Mouse (Mus musculus) limb, embryonic 12.5 days (tissue): ENCODE data around the gene Aox2. TPM values are rescaled to one million over a fixed set of nuclear protein-coding genes. Genes with fewer than 3 reads are reported as not detected.

Experiments used
- ATAC-seq: fragments of 200-750 bp; cut with Nextera tagmentation; 2 replicates; pipeline ENCODE4 v1.8.0; 2017; ENCODE audit warnings: low read depth, moderate TSS enrichment; ENCODE audit not compliant: insufficient number of reproducible peaks, insufficient read depth, low FRiP score, low TSS enrichment
- H3K27ac ChIP-seq: fragments of 300-500 bp; sonication (generic); 2 replicates; pipeline ENCODE4 v1.5.1; 2016; ENCODE audit warnings: mild to moderate bottlenecking, moderate library complexity
- H3K27me3 ChIP-seq: fragments of 300-500 bp; sonication (generic); 2 replicates; pipeline ENCODE4 v1.6.1; 2016; ENCODE audit warnings: mild to moderate bottlenecking, moderate library complexity
- H3K36me3 ChIP-seq: fragments of 300-500 bp; sonication (generic); 2 replicates; pipeline ENCODE4 v1.6.1; 2016; ENCODE audit warnings: mild to moderate bottlenecking, moderate library complexity
- H3K4me1 ChIP-seq: fragments of 300-500 bp; sonication (generic); replicated peaks from 2 replicates; pipeline ENCODE4 v1.6.1; 2016
- H3K4me2 ChIP-seq: fragments of 300-500 bp; sonication (generic); 2 replicates; pipeline ENCODE4 v1.6.1; 2016; ENCODE audit warnings: mild to moderate bottlenecking, moderate library complexity
- H3K4me3 ChIP-seq: fragments of 300-500 bp; sonication (generic); replicated peaks from 2 replicates; pipeline ENCODE4 v1.5.1; 2016; ENCODE audit warnings: mild to moderate bottlenecking
- H3K9ac ChIP-seq: fragments of 300-500 bp; sonication (generic); replicated peaks from 2 replicates; pipeline ENCODE4 v1.6.1; 2016; ENCODE audit warnings: mild to moderate bottlenecking, moderate library complexity
- H3K9me3 ChIP-seq: fragments of 300-500 bp; sonication (generic); 2 replicates; pipeline ENCODE4 v1.6.1; 2016; ENCODE audit warnings: mild to moderate bottlenecking, moderate library complexity
- WGBS: fragments of 180-500 bp; shearing (Covaris S2); methylation state at CpG from one replicate; pipeline ENCODE4 v1.1.7; 2016; 5-methylcytosine and 5-hydroxymethylcytosine counted together
- polyA plus RNA-seq: library from polyadenylated mRNA; unstranded; fragments of >200 nt; fragmentation: Nextera tagmentation; extraction: Ambion mirVana; gene quantifications from 2 replicates; pipeline ENCODE4 v1.2.1, GENCODE M21; 2016

Gene Aox2
- polyA plus RNA-seq, 1 experiment from 2014 or later = 0.04 TPM

- Histone ChIP-seq H3K4me1 (peaks cover 17% of the 10 kb centered on the region), H3K9ac (no peak overlapping the region), H3K36me3 (peaks cover 21% of the 10 kb centered on the region), H3K4me2 (no peak overlapping the region), H3K4me3 (no peak overlapping the region; the same call in 1 of the 2 replicates), H3K9me3 (no peaks in the 10 kb centered on the region), H3K27ac (no peak overlapping the region), H3K27me3 (no peaks in the 10 kb centered on the region)
- whole genome bisulfite sequencing = 90% methylated on average over 3 of the region's 3 CpGs
- no peak for ATAC-seq
Observed at GRCm38 (mm10) chr1:58424551-58424950, 146.4 kb downstream of the Aox2 start.

Other genes with a start within 250 kb of the Aox2 start
- gene Aox1, start 248.4 kb upstream of the Aox2 start, polyA plus RNA-seq = 0.10 and 0.17 TPM in 2 replicates
- 0.44 and 0.64 TPM in 2 replicates for gene Aox3, start 165.2 kb upstream of the Aox2 start, polyA plus RNA-seq
- 0.09 and 0.26 TPM in 2 replicates for gene Aox4, start 67.9 kb upstream of the Aox2 start, polyA plus RNA-seq
- gene Bzw1, start 114.6 kb downstream of the Aox2 start, polyA plus RNA-seq = 408 and 418 TPM in 2 replicates
- 202 and 205 TPM in 2 replicates for gene Clk1, start 145.7 kb downstream of the Aox2 start, polyA plus RNA-seq
- 59.6 and 60.2 TPM in 2 replicates for gene Nif3l1, start 166.8 kb downstream of the Aox2 start, polyA plus RNA-seq
- gene Ppil3, start 167.2 kb downstream of the Aox2 start, polyA plus RNA-seq = 56.3 and 56.7 TPM in 2 replicates
- 41.6 and 48.1 TPM in 2 replicates for gene Orc2, start 226.8 kb downstream of the Aox2 start, polyA plus RNA-seq